Mouse (Mus musculus): ENCODE data around the gene Tnrc6c. TPM values are rescaled to one million over a fixed set of nuclear protein-coding genes. Genes with fewer than 3 reads are reported as not detected.

The Tnrc6c gene
- polyA plus RNA-seq, 1 experiment from 2014 or later = 11.6 TPM

GRCm38 (mm10) chr11:117794035-117794551 is 140.0 kb downstream of the Tnrc6c start:
- Histone ChIP-seq H3K4me3 (ENCODE audit: low read depth, low read length) (no peak overlapping the region), H3K9me3 (ENCODE audit: low read depth, low read length) (no peaks in the 10 kb centered on the region), H3K9ac (no peak overlapping the region), H3K27ac (ENCODE audit: low read depth) (no peak overlapping the region), H3K4me1 (ENCODE audit: insufficient read depth) (peaks cover 4% of the 10 kb centered on the region; the same call in 1 of the 2 replicates), H3K27me3 (ENCODE audit: insufficient read depth, low read length) (0 out of 2 replicates have a peak, but pooled peaks cover 3% of the 10 kb centered on the region), H3K4me2 (no peak overlapping the region), H3K36me3 (ENCODE audit: insufficient read depth) (no peaks in the 10 kb centered on the region)
- TF ChIP-seq CTCF (IDR thresholded peaks at IDR 0.05; ENCODE audit: low read depth) = no peak
- 46% methylated on average over 4 of the region's 4 CpGs for WGBS
- ATAC-seq (ENCODE audit: insufficient read depth) = no peak
- no peak for DNase-seq

- Histone ChIP-seq H3K4me2 (peak overlapping the region; percentile 12; the same call in 1 of the 2 replicates), H3K4me1 (ENCODE audit: insufficient read depth) (peaks cover 4% of the 10 kb centered on the region; the same call in 1 of the 2 replicates), H3K27ac (ENCODE audit: low read depth) (no peak overlapping the region), H3K9ac (no peak overlapping the region), H3K36me3 (ENCODE audit: insufficient read depth) (no peaks in the 10 kb centered on the region), H3K9me3 (ENCODE audit: low read depth, low read length) (no peaks in the 10 kb centered on the region), H3K27me3 (ENCODE audit: insufficient read depth, low read length) (no peaks in the 10 kb centered on the region), H3K4me3 (ENCODE audit: low read depth, low read length) (no peak overlapping the region)
- WGBS = 38% methylated on average over 5 of the region's 5 CpGs
- no peak for ATAC-seq (ENCODE audit: insufficient read depth)
- no peak for TF ChIP-seq CTCF (IDR thresholded peaks at IDR 0.05; ENCODE audit: low read depth)
- DNase-seq = no peak
Observed at GRCm38 (mm10) chr11:117796954-117797353, 142.9 kb downstream of the Tnrc6c start.

- H3K27me3 ChIP-seq (ENCODE audit: insufficient read depth, low read length) = no peaks in the 10 kb centered on the region
- no peaks in the 10 kb centered on the region for H3K4me1 ChIP-seq (ENCODE audit: insufficient read depth)
- no peak for TF ChIP-seq CTCF (IDR thresholded peaks at IDR 0.05; ENCODE audit: low read depth)
- peak; percentile 63; the same call in 1 of the 2 replicates for ATAC-seq (ENCODE audit: insufficient read depth)
- H3K27ac ChIP-seq (ENCODE audit: low read depth) = no peak within 1 kb of the TSS
- 47% methylated on average over 9 of the region's 9 CpGs for WGBS
- H3K9ac ChIP-seq = no peak within 1 kb of the TSS; the same call in none of the 2 replicates
- no peaks in the 10 kb centered on the region for H3K9me3 ChIP-seq (ENCODE audit: low read depth, low read length)
- DNase-seq = no peak
- H3K36me3 ChIP-seq (ENCODE audit: insufficient read depth) = no peaks in the 10 kb centered on the region
- peak within 1 kb of the TSS; percentile 12; the same call in 1 of the 2 replicates for H3K4me2 ChIP-seq
- H3K4me3 ChIP-seq (ENCODE audit: low read depth, low read length) = peak within 1 kb of the TSS; percentile 5; the same call in 1 of the 2 replicates
Observed at GRCm38 (mm10) chr11:117797511-117798159, 143.5 kb downstream of the Tnrc6c start, which contains the start of gene 6030468B19Rik. 6030468B19Rik (plus strand) TSS chr11:117797660.

- Histone ChIP-seq H3K27me3 (ENCODE audit: insufficient read depth, low read length) (no peaks in the 10 kb centered on the region), H3K9me3 (ENCODE audit: low read depth, low read length) (no peaks in the 10 kb centered on the region), H3K36me3 (ENCODE audit: insufficient read depth) (no peaks in the 10 kb centered on the region), H3K4me2 (peak overlapping the region; percentile 10; the same call in 1 of the 2 replicates), H3K4me3 (ENCODE audit: low read depth, low read length) (peak overlapping the region; percentile 5; the same call in 1 of the 2 replicates), H3K27ac (ENCODE audit: low read depth) (no peak overlapping the region), H3K9ac (no peak overlapping the region), H3K4me1 (ENCODE audit: insufficient read depth) (no peaks in the 10 kb centered on the region)
- no peak for TF ChIP-seq CTCF (IDR thresholded peaks at IDR 0.05; ENCODE audit: low read depth)
- DNase-seq = no peak
- ATAC-seq (ENCODE audit: insufficient read depth) = no peak; the same call in 1 of the 2 replicates
- WGBS = 22% methylated on average over 2 of the region's 2 CpGs
Observed at GRCm38 (mm10) chr11:117798160-117798541, 144.1 kb downstream of the Tnrc6c start.

GRCm38 (mm10) chr11:117799174-117799573 is 145.1 kb downstream of the Tnrc6c start:
- H3K36me3 ChIP-seq (ENCODE audit: insufficient read depth) = no peaks in the 10 kb centered on the region
- ATAC-seq (ENCODE audit: insufficient read depth) (no peak), DNase-seq (no peak)
- WGBS = 58% methylated on average over 5 of the region's 5 CpGs
- no peak overlapping the region for H3K27ac ChIP-seq (ENCODE audit: low read depth)
- H3K9ac ChIP-seq = 0 out of 2 replicates have a peak overlapping the region, but pooled peaks have one; percentile 9
- H3K4me2 ChIP-seq = no peak overlapping the region; the same call in 1 of the 2 replicates
- H3K4me1 ChIP-seq (ENCODE audit: insufficient read depth) = no peaks in the 10 kb centered on the region
- no peak for TF ChIP-seq CTCF (IDR thresholded peaks at IDR 0.05; ENCODE audit: low read depth)
- H3K9me3 ChIP-seq (ENCODE audit: low read depth, low read length) = no peaks in the 10 kb centered on the region
- peak overlapping the region; percentile 1; the same call in 1 of the 2 replicates for H3K4me3 ChIP-seq (ENCODE audit: low read depth, low read length)
- H3K27me3 ChIP-seq (ENCODE audit: insufficient read depth, low read length) = no peaks in the 10 kb centered on the region

- no peak for TF ChIP-seq CTCF (IDR thresholded peaks at IDR 0.05; ENCODE audit: low read depth)
- no peaks in the 10 kb centered on the region for H3K27me3 ChIP-seq (ENCODE audit: insufficient read depth, low read length)
- no peaks in the 10 kb centered on the region for H3K4me1 ChIP-seq (ENCODE audit: insufficient read depth)
- DNase-seq (no peak), ATAC-seq (ENCODE audit: insufficient read depth) (no peak)
- H3K9ac ChIP-seq = no peak overlapping the region
- no peaks in the 10 kb centered on the region for H3K9me3 ChIP-seq (ENCODE audit: low read depth, low read length)
- no peak overlapping the region for H3K4me2 ChIP-seq
- 78% methylated on average over 7 of the region's 7 CpGs for WGBS
- no peak overlapping the region for H3K27ac ChIP-seq (ENCODE audit: low read depth)
- no peaks in the 10 kb centered on the region for H3K36me3 ChIP-seq (ENCODE audit: insufficient read depth)
- no peak overlapping the region for H3K4me3 ChIP-seq (ENCODE audit: low read depth, low read length)
Observed at GRCm38 (mm10) chr11:117800038-117800437, 145.9 kb downstream of the Tnrc6c start.

- no peak for TF ChIP-seq CTCF (IDR thresholded peaks at IDR 0.05; ENCODE audit: low read depth)
- ATAC-seq (ENCODE audit: insufficient read depth) (no peak), DNase-seq (no peak)
- no peaks in the 10 kb centered on the region for H3K9me3 ChIP-seq (ENCODE audit: low read depth, low read length)
- no peak overlapping the region for H3K9ac ChIP-seq
- H3K27me3 ChIP-seq (ENCODE audit: insufficient read depth, low read length) = no peaks in the 10 kb centered on the region
- H3K4me2 ChIP-seq = no peak overlapping the region
- 58% methylated on average over 7 of the region's 7 CpGs for WGBS
- no peak overlapping the region for H3K4me3 ChIP-seq (ENCODE audit: low read depth, low read length)
- no peaks in the 10 kb centered on the region for H3K4me1 ChIP-seq (ENCODE audit: insufficient read depth)
- no peak overlapping the region for H3K27ac ChIP-seq (ENCODE audit: low read depth)
- no peaks in the 10 kb centered on the region for H3K36me3 ChIP-seq (ENCODE audit: insufficient read depth)
Observed at GRCm38 (mm10) chr11:117801650-117802049, 147.6 kb downstream of the Tnrc6c start.
